Mouse (Mus musculus): ENCODE measurements around the gene a. TPM values are rescaled to one million over a fixed set of nuclear protein-coding genes. Genes with fewer than 3 reads are reported as not detected.

The a gene
- not detected for total RNA-seq (2021)
- long read RNA-seq, experiment 1, partial matches to known transcripts = 0 of 7 reads
- long read RNA-seq, experiment 1, other reads (novel, unspliced or antisense) = 6 of 7 reads
- long read RNA-seq, experiment 2, partial matches to known transcripts = 0 of 4 reads
- long read RNA-seq, experiment 2, other reads (novel, unspliced or antisense) = 4 of 4 reads

- DNase-seq = peak; percentile 98
Observed at GRCm38 (mm10) chr2:154790656-154791483, at the start of gene a, which contains the start of gene Raly. a (plus strand) TSS chr2:154791402. Raly (plus strand) TSS chr2:154791096.

DNA sequence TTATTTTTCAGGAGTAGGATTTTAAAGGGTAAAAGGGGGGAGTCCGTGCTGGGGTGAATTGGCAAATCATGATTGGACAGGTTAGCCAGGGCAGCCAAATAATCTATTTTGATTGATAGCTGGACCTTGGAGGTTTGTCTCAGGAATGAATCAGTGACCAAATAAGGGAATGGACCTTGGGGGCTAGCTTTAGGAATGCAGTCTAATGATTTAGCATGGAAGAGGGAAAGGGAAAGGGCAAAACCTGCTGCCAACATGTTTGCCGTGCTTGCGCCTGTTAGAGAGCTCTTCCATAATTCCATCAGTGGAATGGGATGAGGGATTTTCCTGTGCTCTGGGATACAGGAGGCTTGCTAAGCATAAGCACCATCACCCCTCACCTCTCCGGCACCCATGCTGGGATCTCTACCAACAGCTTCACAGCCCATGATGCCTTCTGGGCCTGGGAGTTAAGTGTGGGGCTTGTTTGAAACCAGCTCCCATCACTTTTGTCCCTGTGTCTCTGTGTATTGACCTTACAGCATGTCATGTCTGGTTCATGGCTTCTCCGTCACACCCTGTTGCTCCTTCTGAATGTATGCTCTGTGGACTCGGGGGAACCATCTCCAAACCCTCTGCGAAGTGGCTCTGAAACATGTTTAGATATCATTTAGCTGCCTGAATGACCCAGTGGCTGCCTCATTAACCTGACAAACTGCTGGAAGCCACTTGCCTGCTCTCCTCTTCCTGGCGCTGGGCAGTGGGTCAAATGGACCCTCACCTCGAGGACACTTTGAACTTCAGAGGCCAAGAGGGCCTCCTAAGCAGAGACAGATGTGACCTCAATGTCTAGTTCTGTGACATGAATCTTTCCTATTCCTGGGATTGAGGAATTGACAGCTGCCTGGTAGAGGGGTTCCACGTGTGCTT, 48.0 kb upstream of the a start:
- peak; percentile 56 for DNase-seq

- no peak for DNase-seq
Observed at GRCm38 (mm10) chr2:154743915-154744314, 47.3 kb upstream of the a start.

GRCm38 (mm10) chr2:154748383-154748782, 42.8 kb upstream of the a start:
- no peak for DNase-seq

GRCm38 (mm10) chr2:154749046-154750036, 41.9 kb upstream of the a start:
- DNase-seq = peak; percentile 56

GRCm38 (mm10) chr2:154751924-154752323, 39.3 kb upstream of the a start:
- DNase-seq = peak; percentile 74

DNA sequence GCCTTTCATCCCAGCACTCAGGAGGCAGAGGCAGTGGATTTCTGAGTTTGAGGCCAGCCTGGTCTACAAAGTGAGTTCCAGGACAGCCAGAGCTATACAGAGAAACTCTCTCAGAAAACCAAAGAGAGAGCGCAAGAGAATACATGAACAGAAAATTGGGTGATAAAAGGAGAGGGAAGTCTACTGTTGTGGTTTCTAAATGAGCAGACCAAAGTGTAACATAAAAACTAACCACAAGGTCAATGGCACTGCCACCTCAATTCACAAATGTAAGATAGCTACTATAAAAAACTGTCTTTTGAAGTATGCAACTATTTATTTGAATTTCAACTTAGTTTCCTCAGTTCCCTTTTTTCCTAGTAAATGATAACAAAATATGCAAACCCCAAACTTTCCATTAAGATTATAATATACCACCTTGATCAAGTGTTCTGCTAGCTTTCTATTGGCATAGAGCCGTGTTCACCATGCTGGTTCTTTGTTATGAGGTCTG, 37.1 kb upstream of the a start:
- no peak for DNase-seq

GRCm38 (mm10) chr2:154755791-154756190, 35.4 kb upstream of the a start:
- DNase-seq = no peak

- no peak for DNase-seq
Observed at GRCm38 (mm10) chr2:154757691-154758090, 33.5 kb upstream of the a start.

- DNase-seq = no peak
Observed at GRCm38 (mm10) chr2:154758454-154758853, 32.7 kb upstream of the a start.

DNA sequence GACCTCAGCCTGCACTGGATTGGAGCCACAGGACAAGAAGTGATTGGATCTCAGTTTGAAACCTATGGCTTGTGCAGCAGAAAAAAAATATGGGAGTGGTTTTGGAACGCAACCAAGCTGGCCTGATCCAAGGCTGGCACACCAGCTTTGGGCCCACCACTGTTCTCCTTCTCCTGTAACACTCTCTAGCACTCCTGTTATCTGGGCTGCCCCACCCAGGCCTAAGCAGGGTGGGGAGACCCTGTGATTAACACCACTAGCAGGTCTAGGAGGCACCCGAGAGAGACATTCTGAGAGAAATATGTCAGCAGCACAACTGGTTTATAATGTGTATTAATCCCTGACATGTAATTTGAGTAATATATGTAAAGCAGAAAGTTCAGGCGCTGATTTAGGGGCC, 28.0 kb upstream of the a start:
- no peak for DNase-seq

DNA sequence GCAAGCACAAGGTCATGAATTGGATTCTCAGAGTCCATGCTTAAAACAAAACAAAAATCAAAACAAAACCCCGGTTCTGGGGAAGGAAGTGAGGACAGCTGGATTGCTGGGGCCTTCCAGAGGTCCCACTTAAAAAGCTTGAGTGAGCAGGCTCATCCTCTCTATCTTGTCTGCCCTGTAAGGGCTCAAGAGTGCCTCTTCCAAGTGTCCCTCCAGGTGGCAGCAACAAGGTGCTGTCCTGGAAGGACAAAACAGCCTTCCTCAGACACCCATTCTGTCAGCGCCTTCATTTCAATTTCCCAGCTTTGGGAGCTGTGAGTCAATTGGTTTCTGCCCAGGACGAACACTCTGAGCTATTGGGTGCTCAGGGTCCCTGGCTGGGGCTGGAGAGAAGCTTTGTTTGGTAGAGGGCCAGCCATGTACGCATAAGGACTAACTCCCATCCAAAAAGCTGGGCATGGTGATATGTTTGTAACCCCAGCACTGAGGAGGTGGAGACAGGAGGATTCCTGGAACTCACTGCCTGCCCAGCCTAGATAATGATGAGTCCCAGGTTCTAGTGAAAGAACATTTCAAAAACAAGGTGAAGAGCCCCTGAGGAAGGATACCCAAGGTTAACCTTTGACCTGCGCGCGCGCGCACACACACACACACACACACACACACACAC, 26.2 kb upstream of the a start:
- no peak for DNase-seq

- DNase-seq = no peak
Observed at GRCm38 (mm10) chr2:154765554-154766008, 25.6 kb upstream of the a start.

DNA sequence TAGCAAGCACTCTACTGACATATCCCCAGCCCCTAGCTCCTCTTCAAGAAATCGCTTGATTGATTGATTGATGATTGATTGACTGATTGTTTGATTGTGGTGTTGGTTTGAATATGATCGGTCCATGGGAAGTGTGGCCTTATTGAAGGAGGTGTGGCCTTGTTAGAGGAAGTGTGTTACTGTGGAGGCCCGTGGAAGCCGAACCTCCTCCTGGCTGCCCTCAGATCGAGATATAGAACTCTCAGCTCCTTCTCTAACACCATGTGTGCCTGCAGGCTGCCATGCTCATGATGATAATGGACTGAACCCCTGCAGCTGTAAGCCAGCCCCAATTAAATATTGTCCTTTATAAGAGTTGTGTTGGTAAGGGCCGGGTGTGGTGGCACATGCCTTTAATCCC, 24.2 kb upstream of the a start:
- no peak for DNase-seq

- DNase-seq = no peak
Observed at GRCm38 (mm10) chr2:154769930-154770329, 21.3 kb upstream of the a start, which contains the start of gene Gm14214. Gm14214 (minus strand) TSS chr2:154770030.

DNA sequence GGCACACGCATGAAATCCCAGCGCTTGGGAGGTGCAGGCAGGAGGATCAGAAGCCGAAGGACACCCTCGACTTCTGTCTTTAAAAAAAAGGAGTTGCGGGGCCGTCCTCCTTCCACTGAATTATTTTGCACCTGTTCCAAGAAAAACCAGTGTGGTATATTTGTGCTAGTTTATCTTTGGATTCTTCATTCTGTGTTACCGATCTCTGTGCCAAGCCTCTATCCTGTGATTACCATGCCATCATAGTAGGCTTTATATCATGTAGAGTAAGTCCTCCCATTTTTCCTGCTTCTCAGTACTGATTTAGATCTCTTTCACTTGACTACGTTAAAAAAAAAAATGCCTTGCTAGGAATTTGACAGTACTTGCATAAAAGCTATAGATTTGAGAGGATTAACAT, 19.6 kb upstream of the a start:
- no peak for DNase-seq

DNA sequence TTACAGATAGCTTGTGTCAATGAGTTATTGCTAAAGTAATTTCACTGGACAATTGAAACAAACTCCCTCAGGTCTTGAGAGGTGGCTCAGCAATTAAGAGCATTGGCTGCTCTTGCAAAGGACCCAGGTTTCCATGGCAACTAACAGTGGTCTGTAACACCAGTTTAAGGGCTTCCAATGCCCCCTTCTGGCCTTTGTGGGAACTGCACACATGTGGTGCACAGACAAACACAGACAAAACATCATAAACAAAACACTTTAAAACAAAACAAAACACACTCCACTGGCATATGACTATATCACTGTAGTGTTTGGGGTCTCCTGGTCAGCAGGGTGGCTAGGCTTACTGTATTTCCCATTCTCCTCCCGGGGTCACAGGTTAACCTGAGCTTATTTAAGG, 17.2 kb upstream of the a start:
- DNase-seq = peak; percentile 58

- DNase-seq = peak; percentile 77
Observed at GRCm38 (mm10) chr2:154776496-154776895, 14.7 kb upstream of the a start.

GRCm38 (mm10) chr2:154779648-154780047, 11.6 kb upstream of the a start:
- DNase-seq = no peak

- no peak for DNase-seq
Observed at GRCm38 (mm10) chr2:154782361-154782760, 8.8 kb upstream of the a start.

All from adrenal gland, postnatal 10 days (tissue).